Mouse (Mus musculus): ENCODE results near the gene Il24. TPM values are rescaled to one million over a fixed set of nuclear protein-coding genes. Genes with fewer than 3 reads are reported as not detected.

Il24 gene
- total RNA-seq (2021), result not detected
- long read RNA-seq, experiment 1, result 0 reads
- long read RNA-seq, experiment 2, result 0 reads

DNA sequence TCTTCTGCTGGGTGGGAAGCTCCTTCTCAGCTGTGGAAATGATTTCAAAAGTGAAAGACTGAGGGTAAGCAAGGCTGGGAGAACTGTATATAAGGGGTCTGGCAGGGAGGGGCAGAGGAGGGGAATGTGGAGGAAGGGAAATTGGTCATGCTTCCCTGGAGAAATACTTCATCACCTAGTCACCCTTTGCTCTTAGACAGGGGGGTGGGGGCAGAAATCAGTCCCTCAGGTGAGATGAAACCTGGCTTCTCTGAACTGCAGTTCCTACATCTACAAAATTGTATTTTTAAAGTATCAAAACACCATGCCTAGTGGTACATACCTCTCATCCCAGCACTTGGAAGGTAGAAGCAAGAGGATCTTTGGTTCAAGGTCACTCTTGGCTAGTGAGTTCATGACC is at the start of gene Il24:
Il24 (minus strand) TSS at position 101 of the 400 bp plus-strand sequence.
- DNase-seq (ENCODE audit: low spot score), result no peak

DNA sequence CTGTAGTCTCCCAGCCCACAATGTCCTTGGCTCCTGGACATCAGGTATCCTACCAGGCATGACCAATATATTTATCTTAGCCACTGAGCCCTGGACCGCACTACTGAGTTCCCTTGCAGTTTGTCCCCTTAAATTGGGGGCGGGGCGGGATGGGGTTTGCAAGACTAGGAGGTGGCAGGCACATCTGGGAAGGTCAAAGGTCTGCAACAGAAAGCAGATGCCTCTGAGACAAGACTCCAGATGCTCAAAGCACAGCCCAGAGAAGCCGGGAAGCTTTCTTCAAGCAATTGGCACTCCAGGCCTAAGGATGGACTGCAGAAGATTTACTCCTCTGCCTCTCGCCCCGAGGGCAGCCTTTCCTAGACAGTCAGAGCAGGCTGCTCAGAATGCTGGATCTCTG is 49.1 kb upstream of the Il24 start:
- no peak for DNase-seq (ENCODE audit: low spot score)

DNA sequence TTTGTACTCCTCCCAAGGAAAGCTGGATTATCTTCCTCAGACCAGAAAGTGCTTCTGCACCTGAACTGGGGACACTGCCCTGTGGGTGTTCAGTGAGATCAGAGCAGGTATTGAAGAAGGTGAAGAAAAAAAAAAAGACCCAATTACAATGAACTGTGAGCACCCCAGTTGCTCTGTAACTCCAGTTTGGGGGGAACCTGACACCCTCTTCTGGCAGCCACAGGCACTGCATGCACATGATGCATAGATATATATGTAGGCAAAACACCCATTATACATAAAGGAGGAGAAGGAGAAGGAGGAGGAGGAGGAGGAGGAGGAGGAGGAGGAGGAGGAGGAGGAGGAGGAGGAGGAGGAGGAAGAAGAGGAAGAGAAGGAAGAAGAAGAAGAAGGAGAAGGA is 39.2 kb upstream of the Il24 start:
- DNase-seq (ENCODE audit: low spot score), result no peak

DNA sequence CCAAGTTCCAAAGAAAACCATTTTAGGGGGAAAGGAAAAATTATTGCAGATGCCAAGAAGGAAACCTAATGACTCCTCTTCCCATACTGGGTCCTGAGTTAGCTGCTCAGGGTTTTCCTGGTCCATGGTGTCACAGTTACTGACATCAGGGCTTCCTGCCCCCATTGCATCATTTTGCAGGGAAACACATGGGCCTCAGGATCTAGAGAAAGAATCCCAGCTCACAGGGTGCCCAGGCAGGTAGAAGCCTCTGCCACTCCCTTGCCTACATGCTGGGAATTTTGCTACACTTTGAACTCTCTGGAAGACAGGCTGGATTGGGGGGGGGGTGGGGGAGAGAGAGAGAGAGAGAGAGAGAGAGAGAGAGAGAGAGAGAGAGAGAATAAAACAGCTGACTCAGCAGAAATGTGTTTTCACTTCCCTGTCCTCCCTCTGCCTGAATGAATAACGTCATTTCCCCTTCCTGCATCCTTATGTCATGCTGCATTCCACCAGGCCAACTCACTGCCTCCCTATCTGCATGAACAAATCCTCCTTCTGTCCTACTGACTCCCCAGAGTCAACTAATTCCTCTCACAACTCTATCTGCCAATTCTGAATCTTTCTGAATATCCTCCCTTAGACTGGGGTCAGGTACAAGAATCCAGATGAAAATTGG is 31.2 kb upstream of the Il24 start:
- DNase-seq (ENCODE audit: low spot score), result no peak

- no peak for DNase-seq (ENCODE audit: low spot score)
Measured at GRCm38 (mm10) chr1:130911401-130912010, 24.3 kb upstream of the Il24 start, which contains the start of gene Il20. Il20 (minus strand) TSS chr1:130911451.

DNA sequence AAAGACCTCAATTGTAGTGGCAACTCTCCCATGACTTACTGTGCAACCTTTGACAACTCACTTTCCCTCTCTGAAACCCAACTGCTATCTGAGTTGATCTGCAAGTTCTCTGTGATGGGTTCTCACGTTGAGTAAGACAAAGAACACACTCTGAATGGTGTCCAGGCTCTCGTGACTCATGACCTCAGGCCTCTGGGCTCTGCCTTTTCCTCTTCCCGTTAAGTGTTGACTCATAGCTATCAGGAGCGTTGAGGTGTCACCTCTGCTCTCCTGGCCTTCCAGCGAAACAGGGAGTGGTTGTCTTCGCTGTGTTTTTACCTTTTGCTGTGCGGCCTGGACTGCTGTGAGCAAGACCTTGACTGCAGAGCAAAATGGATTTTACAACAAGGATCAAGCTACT is 15.3 kb upstream of the Il24 start:
- DNase-seq (ENCODE audit: low spot score), result no peak

- DNase-seq (ENCODE audit: low spot score), result no peak
Measured at GRCm38 (mm10) chr1:130894468-130894867, 7.2 kb upstream of the Il24 start.

DNA sequence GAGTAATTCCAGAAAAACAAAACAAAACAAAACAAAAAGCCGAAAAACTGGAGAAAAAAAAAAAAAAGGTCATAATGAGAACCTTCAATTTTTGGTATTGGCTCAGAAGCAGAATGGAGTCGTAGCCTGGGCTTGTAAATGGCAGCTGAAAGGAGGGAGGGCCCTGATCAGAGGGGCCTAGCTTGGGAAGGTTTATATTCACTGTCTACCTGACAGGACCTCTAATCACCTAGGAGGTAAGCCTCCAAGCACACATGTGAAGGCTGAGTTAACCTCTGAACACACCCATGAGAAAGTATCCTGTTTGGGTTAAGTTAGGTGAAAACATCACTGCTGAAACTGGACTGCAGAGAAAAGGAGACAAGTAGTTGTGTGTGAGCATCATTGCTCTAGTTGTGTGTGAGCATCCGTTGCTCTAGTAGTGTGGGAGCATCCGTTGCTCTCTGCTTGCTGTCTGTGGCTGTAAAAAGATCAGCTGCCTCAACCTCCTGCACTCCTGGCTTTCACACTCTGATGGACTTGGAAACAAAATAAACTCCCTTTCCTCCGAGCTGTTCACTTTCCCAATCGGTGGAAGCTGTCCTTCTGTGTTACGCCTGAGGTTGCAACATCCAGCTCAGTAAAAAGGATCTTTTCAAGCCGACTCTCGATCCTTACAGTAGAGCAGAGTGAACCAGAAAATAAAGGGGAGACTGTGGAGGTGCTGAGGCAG is 6.2 kb upstream of the Il24 start:
- DNase-seq (ENCODE audit: low spot score), result no peak

- DNase-seq (ENCODE audit: low spot score), result no peak
Measured at GRCm38 (mm10) chr1:130892446-130892845, 5.2 kb upstream of the Il24 start.

DNA sequence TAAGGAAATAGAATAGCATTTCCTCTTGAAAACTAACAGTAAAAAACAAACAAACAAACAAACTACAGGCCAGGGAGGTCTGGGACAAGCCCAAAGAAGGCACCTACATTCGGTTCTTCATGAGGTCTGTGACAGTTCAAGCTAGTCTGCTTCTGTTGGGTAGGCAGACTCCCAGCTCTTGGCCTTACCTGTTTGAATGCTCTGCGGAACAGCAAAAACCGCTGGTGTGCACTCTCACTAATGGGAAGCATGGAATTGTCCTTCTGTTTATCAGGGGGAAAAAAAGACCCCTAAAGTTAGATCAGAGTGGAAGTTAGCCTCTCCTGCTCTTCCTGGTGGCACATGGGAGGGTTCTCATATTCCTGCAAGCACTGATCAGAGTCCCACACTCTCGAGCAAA is 4.1 kb downstream of the Il24 start:
- DNase-seq (ENCODE audit: low spot score), result no peak

- no peak for DNase-seq (ENCODE audit: low spot score)
Measured at GRCm38 (mm10) chr1:130879927-130880326, 7.3 kb downstream of the Il24 start.

GRCm38 (mm10) chr1:130877889-130878614 is 9.2 kb downstream of the Il24 start:
- no peak for DNase-seq (ENCODE audit: low spot score)

DNA sequence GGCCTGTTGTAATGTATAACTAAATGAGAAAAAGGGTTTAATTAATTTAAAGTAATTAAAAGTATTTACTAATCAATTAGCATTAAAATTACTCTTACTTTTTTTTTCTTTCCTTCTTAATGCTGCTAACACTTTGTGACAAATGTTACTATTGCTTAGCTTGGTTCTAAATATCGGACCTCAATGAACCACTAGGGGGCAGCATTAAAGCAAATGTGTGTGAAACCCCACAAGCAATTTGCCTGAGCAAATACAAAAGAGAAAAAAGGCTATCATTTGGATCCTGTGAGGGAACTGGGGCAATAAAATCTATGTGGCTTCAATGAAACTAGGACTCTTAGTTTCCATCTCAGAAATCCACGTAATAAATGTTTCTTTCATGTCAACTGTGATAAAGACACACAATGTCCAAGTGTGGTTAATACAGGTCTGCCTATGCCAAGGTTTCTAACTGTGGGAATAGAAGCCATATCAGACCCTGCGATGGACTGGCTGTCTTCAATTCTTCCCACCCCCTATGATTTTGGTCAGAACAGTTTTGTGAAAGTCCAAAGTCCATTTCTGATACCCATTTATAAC is 10.2 kb downstream of the Il24 start:
- peak; percentile 53 for DNase-seq (ENCODE audit: low spot score)

DNA sequence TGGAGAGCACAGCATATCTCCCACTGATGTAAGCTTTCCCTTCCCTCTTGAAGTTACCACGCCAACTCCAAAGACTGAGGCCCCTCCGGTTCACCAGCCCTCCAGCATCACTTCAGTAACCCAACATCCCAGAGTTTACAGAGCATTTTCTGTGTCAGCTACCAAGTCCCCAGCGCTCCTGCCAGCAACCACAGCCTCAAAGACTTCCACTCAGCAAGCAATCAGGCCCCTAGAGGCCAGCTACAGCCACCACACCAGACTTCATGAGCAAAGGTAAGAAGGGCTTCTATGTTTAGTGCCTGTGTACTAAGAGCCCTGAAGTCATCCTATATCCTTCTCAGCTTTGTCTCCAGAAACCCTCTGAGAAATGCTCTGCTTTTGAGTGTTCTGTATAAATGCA is 11.3 kb downstream of the Il24 start:
- DNase-seq (ENCODE audit: low spot score), result no peak

GRCm38 (mm10) chr1:130875139-130875538 is 12.1 kb downstream of the Il24 start:
- DNase-seq (ENCODE audit: low spot score), result peak; percentile 39

- DNase-seq (ENCODE audit: low spot score), result no peak
Measured at GRCm38 (mm10) chr1:130872912-130873311, 14.3 kb downstream of the Il24 start.

DNA sequence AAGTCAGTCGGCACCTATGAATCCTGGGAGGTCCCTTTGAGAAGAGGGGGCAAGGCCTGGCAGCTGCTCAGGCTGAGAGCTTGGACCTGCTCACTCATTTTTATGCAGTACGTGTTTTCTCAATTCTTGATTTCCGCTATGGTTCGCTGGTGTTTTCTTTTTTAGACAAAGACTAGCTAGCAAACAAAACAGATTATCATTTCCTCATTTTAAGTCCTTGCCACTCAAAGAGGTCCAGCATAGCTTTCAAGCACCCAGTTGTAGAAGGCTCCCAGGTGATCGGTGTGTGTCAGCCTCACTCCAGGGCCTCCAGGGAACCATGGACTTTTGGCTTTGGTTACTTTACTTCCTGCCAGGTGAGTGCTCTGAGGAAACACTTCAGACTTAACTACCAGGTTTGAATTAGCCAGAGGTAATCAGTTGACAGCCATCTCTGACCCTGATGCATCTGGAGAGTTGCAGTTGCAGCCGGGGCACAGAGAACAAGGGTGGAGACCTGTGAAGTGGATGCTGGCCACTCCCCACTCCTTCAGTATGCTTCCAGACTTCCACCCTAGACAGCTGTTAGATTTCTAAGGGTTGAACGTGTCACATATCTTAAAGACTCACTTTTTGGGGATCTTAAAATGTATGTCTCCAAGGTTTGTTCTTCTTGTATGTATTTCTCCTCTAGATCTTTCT is 21.6 kb downstream of the Il24 start, which contains the start of gene Fcmr:
Fcmr (plus strand) TSS at position 129 of the 681 bp plus-strand sequence.
- no peak for DNase-seq (ENCODE audit: low spot score)

DNA sequence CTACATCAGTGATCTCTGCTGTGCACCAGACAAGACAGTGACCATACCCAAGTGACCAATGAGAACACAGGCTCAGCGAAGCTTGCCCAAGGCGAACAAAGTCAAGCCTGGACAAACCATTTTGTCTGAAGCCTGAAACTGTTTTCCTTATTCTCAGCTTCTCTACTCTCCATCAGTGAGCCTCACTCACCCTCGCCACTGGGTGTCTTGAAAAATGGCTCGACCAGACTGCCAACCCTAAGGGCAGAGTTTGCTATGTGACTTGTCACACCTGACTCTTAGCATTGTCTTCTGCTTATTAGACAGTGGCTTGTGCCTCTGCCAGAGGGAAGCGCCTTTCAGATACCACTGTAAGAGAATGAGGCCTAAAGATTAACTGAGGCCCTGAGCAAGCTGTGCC is 22.5 kb downstream of the Il24 start:
- DNase-seq (ENCODE audit: low spot score), result no peak

- no peak for DNase-seq (ENCODE audit: low spot score)
Measured at GRCm38 (mm10) chr1:130864238-130864637, 23.0 kb downstream of the Il24 start.

DNA sequence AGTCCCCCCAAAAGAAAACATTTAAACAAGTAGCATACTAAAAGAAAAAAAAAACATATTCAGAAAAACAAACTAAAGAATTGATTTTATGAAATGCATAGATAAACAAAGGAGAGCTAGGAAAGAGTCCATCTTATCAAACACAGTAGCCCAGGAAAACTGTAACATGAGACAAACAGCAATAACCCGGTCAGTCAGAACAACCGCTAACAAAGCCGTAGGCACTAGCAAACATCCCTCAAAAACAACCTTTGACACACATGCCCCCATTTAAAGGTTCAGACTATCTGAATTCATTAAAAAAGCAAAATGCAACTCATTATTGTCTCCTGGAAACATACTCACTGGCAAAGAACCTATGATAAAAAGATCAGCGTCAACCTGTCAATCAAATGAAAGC is 29.8 kb downstream of the Il24 start:
- DNase-seq (ENCODE audit: low spot score), result no peak

DNA sequence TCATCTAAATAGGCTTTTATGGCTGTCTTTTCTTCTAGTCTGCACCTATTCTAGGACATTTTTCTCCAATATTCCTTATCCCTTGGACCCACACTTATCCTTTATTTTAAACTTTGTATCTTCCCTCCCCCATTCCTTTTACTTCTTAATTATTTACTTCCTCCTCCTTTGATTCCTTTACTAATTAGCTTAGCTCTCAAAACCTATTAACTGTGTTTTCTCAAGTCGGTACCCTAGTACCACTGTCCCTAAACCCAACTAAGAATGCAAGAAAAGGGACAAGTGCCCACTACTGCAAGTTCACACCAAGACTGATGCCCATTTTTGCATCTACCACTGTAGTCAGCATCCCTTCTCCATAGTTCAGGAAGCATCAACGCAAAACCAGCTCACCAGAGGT is 31.5 kb downstream of the Il24 start:
- DNase-seq (ENCODE audit: low spot score), result no peak

All from gastrocnemius, adult 18-20 months (tissue).